Comparison of ENCODE assay signal across 8 mouse cellular contexts in the genomic region with DNA sequence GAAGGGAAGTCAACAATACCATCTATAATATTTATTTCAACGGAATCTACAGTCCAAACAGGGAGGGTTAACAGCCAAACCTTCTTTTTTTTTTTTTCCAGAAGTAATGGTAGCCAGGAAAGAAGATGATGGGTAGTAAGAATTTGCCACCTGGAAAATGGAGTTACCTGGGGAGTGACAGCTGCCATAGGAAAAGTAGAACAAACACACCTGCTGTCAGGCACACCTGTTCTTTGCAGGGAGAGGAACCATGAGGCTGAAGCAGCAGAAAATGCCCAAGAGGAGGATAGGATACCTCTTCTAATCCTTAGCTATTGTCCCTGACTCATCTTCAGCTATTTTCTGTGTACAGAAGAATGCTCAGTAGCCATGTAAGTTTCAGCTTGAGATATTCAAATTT.
"Had no signal": no experiment of that assay in that cellular context is flagged by ENCODE, and none has a peak within 500 bp of the region (broad histone marks: within the 10 kb centered on the region; RNA-seq: fewer than 3 reads in every experiment).

No protein-coding gene starts in this region.

- ATAC-seq: lung, postnatal 0 days; midbrain, embryonic 15.5 days had no signal

- DNase-seq: kidney, postnatal 10 days; kidney, postnatal 4 days; left cerebral cortex, postnatal 4 days; lung, adult 2 months; right cerebral cortex, postnatal 14 days; thymus, postnatal 4 days had no signal
